Mouse (Mus musculus) urinary bladder, postnatal 4 days (tissue): ENCODE data around the gene Nfkb1.

ENCODE experiments used
- DNase-seq, 2 experiments: peaks; one replicate each; pipeline ENCODE4 v3.0.0; 2021 to 2022; ENCODE audit warnings: low spot score in 2 of 2

Nfkb1 gene

DNA sequence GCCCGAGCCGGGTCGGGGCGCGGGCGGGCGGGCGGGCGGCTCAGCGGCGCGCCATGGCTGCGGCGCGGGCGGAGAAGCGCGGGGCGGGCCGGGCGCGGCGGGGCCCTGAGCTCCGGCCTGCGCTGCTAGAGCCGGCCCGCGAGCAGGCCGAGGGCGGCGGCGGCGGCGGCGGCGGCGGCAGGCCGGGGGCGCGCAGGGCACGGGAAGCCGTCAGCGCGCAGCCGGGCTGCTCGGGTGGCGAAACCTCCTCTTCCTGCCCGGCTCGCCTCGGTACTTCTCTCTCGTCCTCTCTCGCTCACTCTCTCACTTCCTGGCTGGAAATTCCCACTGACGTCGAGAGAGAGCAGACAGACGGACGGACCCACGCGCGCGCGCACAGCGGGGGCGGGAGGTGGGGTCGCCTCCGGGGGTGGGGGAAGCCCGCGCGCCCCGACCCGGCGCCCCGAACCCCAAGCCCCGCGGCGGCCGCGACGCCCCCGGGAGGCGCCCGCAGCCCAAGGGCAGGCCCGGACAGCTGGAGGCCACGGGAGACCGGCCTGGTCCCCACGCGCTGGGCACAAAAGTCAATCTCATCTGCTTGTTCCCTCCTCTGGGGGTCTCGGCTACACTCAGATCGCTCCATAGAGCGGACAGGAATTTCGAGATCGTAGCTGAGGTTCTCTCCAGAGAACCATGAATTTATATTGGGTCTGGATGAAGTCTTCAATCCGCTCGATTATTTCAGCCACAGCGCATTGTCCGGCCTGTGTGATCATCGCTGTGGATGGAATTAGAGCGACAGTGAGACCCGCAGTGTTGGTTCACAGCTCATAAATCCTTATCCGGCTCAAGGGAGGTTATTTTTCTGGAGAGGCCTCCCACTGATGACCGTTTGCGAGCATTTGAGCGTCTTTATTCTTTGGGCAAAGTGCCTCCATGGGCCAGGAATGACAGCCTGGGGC lies at the start of gene Nfkb1:
TSS of gene Nfkb1 (minus strand) at position 357 of the 941 bp plus-strand sequence.
- peak; percentile 62 to 64 for DNase-seq

GRCm38 (mm10) chr3:135740711-135741110 lies 49.4 kb upstream of the Nfkb1 start:
- no peak for DNase-seq

DNA sequence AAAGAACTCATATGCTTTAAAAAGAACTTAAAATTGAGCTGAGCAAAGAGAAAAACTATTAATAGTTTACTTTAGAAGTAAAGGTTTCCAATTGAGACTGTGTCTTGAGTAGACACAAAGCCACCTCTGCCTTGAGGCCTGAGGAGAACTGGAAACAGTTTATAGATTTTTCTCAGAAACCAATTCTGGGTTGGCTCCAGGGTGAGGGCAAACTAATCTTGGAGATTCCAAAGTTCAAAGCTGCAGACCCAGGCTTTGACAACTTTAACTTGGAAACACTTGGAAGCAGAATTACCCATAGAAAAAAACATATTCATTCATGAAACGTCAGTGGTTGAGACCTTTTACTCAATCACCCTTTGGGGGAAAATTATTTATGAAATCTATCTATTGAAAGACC lies 43.4 kb upstream of the Nfkb1 start:
- DNase-seq: no peak

DNA sequence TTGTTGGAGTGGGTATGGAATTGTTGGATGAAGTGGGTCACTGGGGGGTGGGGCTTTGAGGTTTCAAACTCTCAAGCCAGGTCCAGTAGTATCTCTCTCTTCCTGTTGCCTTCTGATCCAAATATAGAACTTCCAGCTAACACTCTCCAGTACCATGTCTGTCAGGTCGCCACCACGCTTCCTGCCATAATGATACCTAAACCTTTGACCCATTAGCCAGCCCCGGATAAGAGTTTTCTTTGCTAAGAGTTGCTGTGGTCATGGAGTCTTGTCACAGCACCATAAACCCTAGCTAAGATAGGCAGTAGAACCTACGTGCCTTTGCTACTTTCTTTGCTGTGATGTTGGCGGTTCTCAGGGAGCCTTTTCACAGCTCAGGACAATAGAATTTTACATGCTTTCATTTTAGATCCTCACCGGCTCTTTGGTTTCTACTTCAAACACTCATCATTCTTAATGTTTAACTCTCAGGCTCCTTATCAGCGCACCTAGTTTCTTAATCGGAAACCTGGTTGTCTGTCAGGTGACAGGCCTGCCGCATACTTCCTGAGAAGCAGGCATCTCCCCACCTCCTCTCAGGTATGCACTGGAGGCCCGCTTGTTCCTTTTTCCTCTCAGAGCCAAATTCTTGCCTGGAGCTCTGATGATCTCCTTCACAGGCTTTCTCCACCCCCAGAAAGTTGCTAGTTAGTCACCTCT lies 41.5 kb upstream of the Nfkb1 start:
- no peak for DNase-seq

- peak; percentile 72 to 87 for DNase-seq
These were observed 40.1 kb upstream of the Nfkb1 start for GRCm38 (mm10) chr3:135731292-135732047.

DNA sequence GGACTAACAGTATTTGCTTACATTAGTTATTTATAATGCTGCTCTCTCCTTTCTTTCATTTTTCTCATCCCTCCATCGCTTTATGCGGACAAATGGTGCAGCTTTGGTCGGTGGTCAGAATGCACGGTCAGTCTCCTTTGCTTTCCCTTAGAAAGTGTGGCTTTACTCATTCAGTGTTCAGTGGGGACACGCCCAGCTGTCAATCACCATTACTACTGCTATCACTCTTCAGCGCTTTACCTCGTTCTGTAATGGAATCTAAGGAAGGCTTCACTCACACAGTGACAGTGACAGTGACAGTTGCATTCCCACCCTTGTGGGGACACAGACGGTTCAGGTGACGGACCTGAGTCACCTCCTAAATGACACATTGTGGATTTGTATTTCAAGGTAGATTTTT lies 39.4 kb upstream of the Nfkb1 start:
- no peak for DNase-seq

DNA sequence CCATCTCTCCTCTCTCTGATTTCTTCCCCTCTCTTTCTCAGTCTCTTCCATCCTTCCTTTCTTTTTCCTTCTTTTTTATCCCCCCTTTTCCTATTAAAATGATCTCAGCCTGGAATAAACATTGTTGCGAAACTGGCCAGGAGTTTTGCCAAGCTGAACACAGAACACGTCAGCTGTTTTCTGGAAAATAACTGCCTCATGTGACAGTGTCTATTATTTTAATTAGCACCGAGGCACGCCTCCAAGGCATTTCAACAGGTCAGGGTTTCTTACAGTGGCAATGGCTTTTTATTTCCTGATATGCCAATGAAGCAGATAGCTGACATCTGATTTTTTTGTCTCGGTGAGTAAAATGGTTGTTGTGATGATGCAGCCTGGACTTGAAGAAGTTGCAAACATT lies 38.2 kb upstream of the Nfkb1 start:
- no peak for DNase-seq

DNA sequence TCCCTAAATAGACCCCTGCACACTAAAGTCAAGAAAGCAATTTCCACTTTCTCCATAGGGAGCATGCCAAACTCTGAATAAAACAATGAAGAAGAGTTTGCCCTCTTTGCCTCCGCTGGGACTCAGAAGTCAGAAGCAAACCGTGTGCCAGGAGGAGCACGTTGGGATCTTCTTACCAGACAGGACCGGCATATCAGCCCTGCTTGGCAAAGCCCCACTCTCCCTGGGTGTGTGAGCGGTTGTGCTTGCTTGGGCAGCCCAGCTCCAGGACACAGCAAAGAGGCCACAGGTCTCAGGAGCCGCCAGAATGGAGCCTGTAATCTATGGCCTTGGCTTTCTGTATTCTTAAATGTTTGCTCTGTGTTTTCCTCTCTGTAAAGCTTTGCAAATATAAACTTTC lies 37.6 kb upstream of the Nfkb1 start:
- no peak for DNase-seq

DNA sequence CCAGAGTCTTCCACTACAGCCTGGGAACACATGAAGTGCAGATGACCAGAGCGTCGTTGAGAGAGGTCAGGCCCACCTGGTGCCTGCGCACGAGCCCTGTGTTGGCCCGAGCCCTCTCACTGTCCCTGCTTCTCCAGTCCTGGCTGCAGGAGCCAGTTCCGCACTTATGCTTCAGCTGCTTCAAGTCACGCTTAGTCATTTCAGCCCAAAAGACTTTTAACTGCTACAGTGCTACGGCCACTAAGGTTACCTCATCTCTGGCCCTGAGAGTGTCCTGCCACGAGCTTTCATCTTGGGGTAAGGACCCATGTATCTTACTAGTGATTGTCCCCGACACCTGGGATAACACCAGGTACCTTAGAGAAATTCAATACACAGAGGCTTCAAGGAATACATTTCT lies 36.0 kb upstream of the Nfkb1 start:
- DNase-seq: no peak

DNA sequence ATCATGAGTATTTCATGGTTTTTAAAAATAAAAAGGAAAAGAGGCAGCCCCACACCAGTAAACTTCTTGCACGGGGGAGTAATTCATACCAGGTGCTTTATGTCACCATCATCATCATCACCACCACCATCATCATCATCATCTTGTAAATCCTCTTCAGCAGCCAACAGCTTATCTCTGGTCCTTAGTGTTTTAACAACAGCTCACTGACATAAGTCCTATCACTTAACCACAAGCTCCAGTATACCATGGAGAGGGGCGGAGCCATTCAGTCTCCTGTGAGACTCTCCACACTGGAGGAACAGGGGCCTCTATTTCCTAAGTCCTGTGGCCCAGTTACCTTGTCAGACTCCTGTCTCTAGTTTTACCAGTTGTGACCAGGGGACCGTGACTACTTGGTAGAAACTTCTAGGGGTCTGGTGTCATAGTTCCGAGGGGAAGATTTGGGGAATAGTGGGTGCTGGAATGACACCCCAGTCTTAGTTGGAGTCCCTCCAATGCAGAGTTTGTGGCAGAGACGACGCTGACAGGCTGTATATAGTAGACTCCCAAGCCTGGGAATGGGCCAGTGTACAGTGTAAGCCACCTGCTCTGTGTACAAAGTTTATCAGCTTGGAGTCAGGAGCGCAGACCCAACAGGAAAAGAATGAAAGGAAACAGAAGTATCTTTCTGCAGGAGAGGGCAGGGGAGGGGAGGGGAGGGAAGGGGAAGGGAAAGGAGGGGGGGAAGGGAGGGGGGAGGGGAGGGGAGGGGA lies 35.4 kb upstream of the Nfkb1 start:
- no peak for DNase-seq

DNA sequence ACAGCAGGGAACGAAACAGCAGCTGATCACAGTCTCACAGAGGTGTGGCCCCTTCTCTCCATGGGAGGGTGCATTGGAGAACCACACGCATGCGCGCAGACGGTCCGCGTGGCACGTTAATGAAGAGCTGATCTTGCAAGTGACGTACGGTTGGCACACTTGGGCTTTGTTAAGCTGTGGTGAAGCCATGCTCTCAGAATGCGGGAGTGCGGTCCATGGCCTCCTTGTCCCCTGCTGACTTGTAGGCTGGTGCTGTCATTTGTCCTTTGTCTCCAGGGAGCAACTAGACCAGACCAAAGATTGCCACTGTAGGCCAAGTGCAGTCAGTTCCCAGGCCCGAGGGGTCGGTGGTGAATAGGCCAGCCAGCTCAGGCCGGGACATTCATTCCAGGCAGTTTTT lies 34.7 kb upstream of the Nfkb1 start:
- DNase-seq: no peak

DNA sequence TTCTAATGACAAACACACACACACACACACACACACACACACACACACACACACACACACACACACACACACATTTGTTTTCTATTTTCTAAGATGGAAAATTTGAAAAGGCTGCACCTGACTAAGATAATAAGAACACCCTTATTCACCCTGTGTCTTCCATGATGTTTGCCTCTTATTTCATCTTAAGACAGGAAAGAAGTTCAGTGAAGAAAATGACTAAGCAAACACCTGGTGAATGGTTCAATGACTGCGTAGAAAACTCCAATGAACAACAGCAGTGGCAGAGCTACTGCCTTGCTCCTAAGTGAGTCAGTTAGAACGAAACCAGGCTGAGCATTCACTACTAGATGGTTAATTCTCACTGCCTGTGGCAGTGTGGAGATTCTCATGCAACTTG lies 30.8 kb upstream of the Nfkb1 start:
- DNase-seq: no peak

DNA sequence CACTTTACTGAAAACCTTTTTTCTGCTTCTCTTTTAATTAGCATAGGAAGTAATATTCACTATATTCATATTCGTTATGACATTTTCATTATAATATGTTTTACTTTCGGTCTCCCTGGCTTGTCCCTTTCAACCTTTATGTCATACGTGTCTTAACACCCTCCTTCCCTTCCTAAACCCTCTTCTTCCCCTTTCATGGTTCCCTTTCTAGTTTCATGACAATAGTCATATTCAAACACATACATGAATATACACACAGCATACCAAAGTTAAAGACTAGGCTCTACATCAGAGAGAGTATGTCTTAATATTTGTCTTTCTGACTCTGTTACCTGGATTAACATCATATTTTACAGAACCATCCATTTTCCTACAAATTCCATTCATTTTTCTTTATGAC lies 28.6 kb upstream of the Nfkb1 start:
- no peak for DNase-seq

DNA sequence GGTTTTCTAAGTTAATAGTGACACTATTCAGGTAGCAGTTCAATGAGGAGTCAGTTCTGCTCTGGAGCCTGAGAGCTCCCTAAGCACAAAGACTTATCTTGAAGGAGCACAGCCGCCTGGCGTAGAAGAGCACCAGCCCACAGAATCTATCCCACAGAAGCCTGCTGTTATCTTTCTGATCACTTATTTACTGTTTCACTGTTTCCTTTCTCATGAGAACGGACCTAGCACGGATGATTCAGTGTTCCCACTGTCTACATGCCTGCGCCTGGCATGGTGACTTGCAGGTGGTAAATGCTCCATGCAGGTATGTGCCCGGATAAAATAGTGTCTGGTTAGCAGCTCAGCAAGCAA lies 27.8 kb upstream of the Nfkb1 start:
- DNase-seq: no peak

DNA sequence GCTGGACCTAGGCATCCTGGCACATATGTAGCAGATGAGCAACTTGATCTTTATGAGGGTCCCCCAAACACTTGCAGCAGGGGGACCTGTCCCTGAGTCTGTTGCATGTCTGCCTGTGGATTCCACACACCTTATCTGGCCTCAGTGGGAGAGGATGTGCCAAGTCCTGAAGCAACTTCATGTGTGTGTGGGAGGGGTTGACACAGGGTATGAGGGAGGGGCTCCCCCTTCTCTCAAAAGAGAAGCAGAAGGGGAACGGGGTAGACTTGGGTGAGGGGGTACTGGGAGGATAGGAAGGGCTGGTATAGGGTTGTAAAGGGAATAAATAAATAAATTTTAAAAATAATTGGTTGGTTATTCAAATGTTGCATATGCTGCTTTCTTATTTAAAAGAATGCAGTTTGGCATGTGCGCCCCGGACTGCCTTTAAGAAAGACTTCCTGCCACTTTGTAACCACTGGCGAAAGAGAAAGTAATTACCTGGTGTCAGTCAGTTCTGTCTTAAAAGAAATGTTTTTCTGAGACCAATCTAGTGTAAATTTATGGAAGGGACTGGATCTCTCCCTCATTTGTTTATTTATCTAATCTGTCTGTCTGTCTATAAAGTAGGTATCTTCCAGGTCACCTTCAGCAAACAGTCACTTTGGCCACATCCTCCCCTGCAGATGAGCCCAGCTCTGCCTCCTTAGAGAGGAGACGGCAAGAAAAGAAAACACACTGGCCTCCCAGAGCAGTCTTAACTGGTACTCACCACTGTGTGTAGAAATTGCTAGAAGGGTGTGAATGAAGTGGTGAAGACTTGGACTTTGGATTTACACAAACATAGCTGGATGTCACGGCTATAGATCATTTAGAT lies 27.2 kb upstream of the Nfkb1 start:
- DNase-seq: no peak

GRCm38 (mm10) chr3:135713016-135713950 lies 21.9 kb upstream of the Nfkb1 start:
- DNase-seq: no peak

DNA sequence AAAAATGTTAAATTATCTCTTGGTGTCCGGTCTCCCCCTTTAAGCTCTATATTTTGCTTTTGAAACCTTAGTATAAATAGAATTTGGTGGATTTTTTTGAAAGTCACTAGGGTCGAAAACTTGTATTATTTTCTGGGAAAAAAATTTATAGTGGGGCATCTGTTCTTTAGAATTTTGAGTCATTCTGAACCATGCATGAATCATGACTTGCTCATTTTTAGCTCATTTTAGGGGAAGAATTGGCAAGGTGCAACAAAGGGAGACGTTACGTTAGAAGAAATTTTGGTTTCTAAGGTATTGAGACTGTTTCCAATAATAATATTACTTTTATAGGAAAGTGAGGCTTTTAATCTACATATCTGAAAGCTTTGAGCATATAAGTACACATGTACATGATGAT lies 20.3 kb upstream of the Nfkb1 start:
- DNase-seq: no peak

- no peak for DNase-seq
These were observed 19.8 kb upstream of the Nfkb1 start for GRCm38 (mm10) chr3:135711040-135711570.

- no peak for DNase-seq
These were observed 12.0 kb upstream of the Nfkb1 start for GRCm38 (mm10) chr3:135703307-135703706.
